Mouse (Mus musculus) lung, embryonic 14.5 days (tissue): ENCODE results near the gene Sdha. TPM values are rescaled to one million over a fixed set of nuclear protein-coding genes. Genes with fewer than 3 reads are reported as not detected.

Experiments
- ATAC-seq: fragments of 200-750 bp; cut with Nextera tagmentation; 2 replicates; pipeline ENCODE4 v1.8.0; 2017; ENCODE audit warnings: mild to moderate bottlenecking, moderate TSS enrichment, moderate library complexity; ENCODE audit not compliant: insufficient read depth
- DNase-seq: peaks from one replicate; pipeline ENCODE4 v3.0.0-alpha.2; 2015
- H3K27ac ChIP-seq: fragments of 300-500 bp; sonication (generic); 2 replicates; pipeline ENCODE4 v1.5.1; 2014; ENCODE audit warnings: low read depth, mild to moderate bottlenecking, moderate library complexity
- H3K27me3 ChIP-seq: fragments of 300-500 bp; sonication (generic); 2 replicates; pipeline ENCODE4 v1.6.1; 2014; ENCODE audit warnings: low read length, control low read depth; ENCODE audit not compliant: insufficient read depth
- H3K36me3 ChIP-seq: fragments of 300-500 bp; sonication (generic); 2 replicates; pipeline ENCODE4 v1.6.1; 2014; ENCODE audit warnings: control low read depth; ENCODE audit not compliant: insufficient read depth
- H3K4me1 ChIP-seq: fragments of 300-500 bp; sonication (generic); 2 replicates; pipeline ENCODE4 v1.6.1; 2014; ENCODE audit warnings: antibody characterized with exemption, control low read depth; ENCODE audit not compliant: insufficient read depth
- H3K4me2 ChIP-seq: fragments of 300-500 bp; sonication (generic); 2 replicates; pipeline ENCODE4 v1.6.1; 2014; ENCODE audit warnings: mild to moderate bottlenecking
- H3K4me3 ChIP-seq: fragments of 300-500 bp; sonication (generic); 2 replicates; pipeline ENCODE4 v1.5.1; 2014; ENCODE audit warnings: low read depth, low read length
- H3K9ac ChIP-seq: fragments of 300-500 bp; sonication (generic); 2 replicates; pipeline ENCODE4 v1.6.1; 2014
- H3K9me3 ChIP-seq: fragments of 300-500 bp; sonication (generic); 2 replicates; pipeline ENCODE4 v1.6.1; 2016; ENCODE audit warnings: low read depth, low read length, control low read depth
- CTCF ChIP-seq: IDR thresholded peaks from 2 replicates; pipeline ENCODE4 v1.5.1; 2016; ENCODE audit warnings: antibody characterized with exemption, low read depth
- WGBS: fragments of 180-500 bp; shearing (Covaris S2); extraction: QIAGEN DNeasy Blood & Tissue Kit; methylation state at CpG from one replicate; pipeline ENCODE4 v1.1.7; 2014; 5-methylcytosine and 5-hydroxymethylcytosine counted together
- polyA plus RNA-seq: library from polyadenylated mRNA; unstranded; fragments of >200 nt; fragmentation: Nextera tagmentation; extraction: Ambion mirVana; gene quantifications from 2 replicates; pipeline ENCODE4 v1.2.1, GENCODE M21; 2014

The Sdha gene
- polyA plus RNA-seq: 232 and 242 TPM in 2 replicates

- Histone ChIP-seq H3K27ac (peak within 1 kb of the TSS; percentile 86), H3K9ac (peak within 1 kb of the TSS; percentile 92), H3K9me3 (no peaks in the 10 kb centered on the region), H3K4me1 (peaks cover 11% of the 10 kb centered on the region), H3K36me3 (peaks cover 17% of the 10 kb centered on the region), H3K27me3 (no peaks in the 10 kb centered on the region), H3K4me3 (peak within 1 kb of the TSS; percentile 80), H3K4me2 (peak within 1 kb of the TSS; percentile 80)
- no peak; the same call in 1 of the 2 replicates for TF ChIP-seq CTCF
- WGBS: 1% methylated on average over 57 of the region's 57 CpGs
- ATAC-seq (peak; percentile 97), DNase-seq (peak; percentile 99)
Observed at GRCm38 (mm10) chr13:74349566-74350434, at the start of gene Sdha, which contains the start of gene Ccdc127. Gene Sdha (minus strand): TSS chr13:74350280. Gene Ccdc127 (plus strand): TSS chr13:74350309.

GRCm38 (mm10) chr13:74399298-74399839 lies 49.3 kb upstream of the Sdha start, which contains the start of gene Ftl1-ps1:
Gene Ftl1-ps1 (plus strand): TSS chr13:74399694.
- H3K9ac ChIP-seq: no peak within 1 kb of the TSS
- H3K27ac ChIP-seq: no peak within 1 kb of the TSS
- 0 out of 2 replicates have a peak, but pooled peaks have one; percentile 38 for ATAC-seq
- no peaks in the 10 kb centered on the region for H3K27me3 ChIP-seq
- H3K4me2 ChIP-seq: peak within 1 kb of the TSS; percentile 35; the same call in 1 of the 2 replicates
- no peaks in the 10 kb centered on the region for H3K4me1 ChIP-seq
- peak; percentile 17 for DNase-seq
- 15% methylated on average over 11 of the region's 11 CpGs for WGBS
- TF ChIP-seq CTCF: no peak
- H3K9me3 ChIP-seq: no peaks in the 10 kb centered on the region
- H3K36me3 ChIP-seq: no peaks in the 10 kb centered on the region
- no peak within 1 kb of the TSS for H3K4me3 ChIP-seq

DNA sequence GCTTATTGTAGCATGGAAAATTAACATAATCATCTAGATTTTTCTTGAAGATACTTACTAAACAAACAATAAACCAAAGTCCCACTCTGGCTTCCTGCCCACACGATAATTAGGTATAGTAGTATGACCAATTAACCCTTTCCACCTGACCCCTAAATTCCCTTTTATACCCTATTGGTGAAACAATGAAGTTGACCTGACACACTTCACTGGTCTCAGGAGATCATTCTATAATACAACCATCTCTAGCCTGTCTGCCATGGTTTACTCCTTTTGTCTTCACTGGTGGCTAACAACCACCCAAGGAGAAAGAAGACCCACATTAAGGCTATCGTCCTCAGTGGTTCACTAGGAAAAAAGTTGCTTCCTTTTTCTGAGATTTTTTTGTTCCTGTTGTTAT lies 41.1 kb upstream of the Sdha start:
- no peak overlapping the region for H3K27ac ChIP-seq
- DNase-seq: no peak
- no peak overlapping the region for H3K9ac ChIP-seq
- H3K27me3 ChIP-seq: no peaks in the 10 kb centered on the region
- ATAC-seq: 0 out of 2 replicates have a peak, but pooled peaks have one; percentile 10
- H3K4me2 ChIP-seq: no peak overlapping the region
- no peaks in the 10 kb centered on the region for H3K4me1 ChIP-seq
- H3K9me3 ChIP-seq: no peaks in the 10 kb centered on the region
- H3K36me3 ChIP-seq: no peaks in the 10 kb centered on the region
- WGBS: 69% methylated on average over 2 of the region's 2 CpGs
- H3K4me3 ChIP-seq: no peak overlapping the region
- TF ChIP-seq CTCF: no peak

- Histone ChIP-seq H3K27ac (no peak within 1 kb of the TSS), H3K27me3 (no peaks in the 10 kb centered on the region), H3K9me3 (no peaks in the 10 kb centered on the region), H3K4me3 (peak within 1 kb of the TSS; percentile 68), H3K4me2 (peak within 1 kb of the TSS; percentile 69), H3K9ac (peak within 1 kb of the TSS; percentile 68), H3K4me1 (no peaks in the 10 kb centered on the region), H3K36me3 (no peaks in the 10 kb centered on the region)
- peak; percentile 92 for DNase-seq
- peak; percentile 95 for ATAC-seq
- 2% methylated on average over 14 of the region's 14 CpGs for WGBS
- no peak for TF ChIP-seq CTCF
Observed at GRCm38 (mm10) chr13:74390371-74390990, 40.4 kb upstream of the Sdha start, which contains the start of gene Zfp72. Gene Zfp72 (minus strand): TSS chr13:74390836.

- no peaks in the 10 kb centered on the region for H3K4me1 ChIP-seq
- no peak overlapping the region for H3K27ac ChIP-seq
- DNase-seq (no peak), ATAC-seq (no peak)
- H3K9me3 ChIP-seq: no peaks in the 10 kb centered on the region
- 50% methylated on average over 6 of the region's 6 CpGs for WGBS
- no peak overlapping the region for H3K9ac ChIP-seq
- peak overlapping the region; percentile 69 for H3K4me2 ChIP-seq
- 0 out of 2 replicates have a peak, but pooled peaks have one; percentile 23 for TF ChIP-seq CTCF
- H3K4me3 ChIP-seq: peak overlapping the region; percentile 68
- H3K27me3 ChIP-seq: no peaks in the 10 kb centered on the region
- no peaks in the 10 kb centered on the region for H3K36me3 ChIP-seq
Observed at GRCm38 (mm10) chr13:74389730-74390129, 39.6 kb upstream of the Sdha start.

- no peak overlapping the region for H3K9ac ChIP-seq
- DNase-seq (no peak), ATAC-seq (no peak)
- H3K9me3 ChIP-seq: no peaks in the 10 kb centered on the region
- H3K4me2 ChIP-seq: no peak overlapping the region
- H3K27ac ChIP-seq: no peak overlapping the region
- no peak overlapping the region for H3K4me3 ChIP-seq
- H3K4me1 ChIP-seq: no peaks in the 10 kb centered on the region
- H3K36me3 ChIP-seq: no peaks in the 10 kb centered on the region
- no peak for TF ChIP-seq CTCF
- no peaks in the 10 kb centered on the region for H3K27me3 ChIP-seq
- 60% methylated on average over 3 of the region's 3 CpGs for WGBS
Observed at GRCm38 (mm10) chr13:74382289-74382688, 32.2 kb upstream of the Sdha start.
